Mouse (Mus musculus) frontal cortex, adult 2 months (tissue): ENCODE results near the gene Ankrd52. TPM values are rescaled to one million over a fixed set of nuclear protein-coding genes. Genes with fewer than 3 reads are reported as not detected.

Experiments used
- DNase-seq, 2 experiments: peaks; one replicate each; pipeline ENCODE4 v3.0.0; 2022; ENCODE audit warnings: low spot score in 1 of 2; ENCODE audit errors: extremely low spot score in 1 of 2
- polyA plus RNA-seq: library from polyadenylated mRNA; depleted of rRNA; stranded (reverse); fragments of >200 nt; gene quantifications from 2 replicates; pipeline ENCODE4 v1.2.3, GENCODE M21; 2012

Gene Ankrd52
- polyA plus RNA-seq, 1 experiment: 32.6 TPM

DNA sequence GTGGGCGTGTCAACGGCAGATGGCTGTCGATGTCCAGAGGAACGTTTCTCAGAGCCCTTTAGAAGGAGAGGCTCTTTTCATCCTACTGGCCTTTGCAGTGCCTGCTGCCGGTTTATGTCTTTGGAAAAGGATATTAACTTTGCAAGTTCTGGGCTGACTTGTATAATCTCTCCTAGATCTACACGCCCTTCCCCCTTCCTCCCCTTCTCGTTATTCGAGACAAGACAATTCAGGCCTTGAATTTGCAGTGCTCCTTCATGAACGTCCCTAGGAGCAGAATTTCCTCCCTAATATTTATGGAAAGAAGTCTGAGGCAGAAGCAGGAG, 7.7 kb upstream of the Ankrd52 start:
- no peak for DNase-seq

- no peak for DNase-seq
Observed at GRCm38 (mm10) chr10:128369599-128369998, 7.3 kb upstream of the Ankrd52 start.

DNA sequence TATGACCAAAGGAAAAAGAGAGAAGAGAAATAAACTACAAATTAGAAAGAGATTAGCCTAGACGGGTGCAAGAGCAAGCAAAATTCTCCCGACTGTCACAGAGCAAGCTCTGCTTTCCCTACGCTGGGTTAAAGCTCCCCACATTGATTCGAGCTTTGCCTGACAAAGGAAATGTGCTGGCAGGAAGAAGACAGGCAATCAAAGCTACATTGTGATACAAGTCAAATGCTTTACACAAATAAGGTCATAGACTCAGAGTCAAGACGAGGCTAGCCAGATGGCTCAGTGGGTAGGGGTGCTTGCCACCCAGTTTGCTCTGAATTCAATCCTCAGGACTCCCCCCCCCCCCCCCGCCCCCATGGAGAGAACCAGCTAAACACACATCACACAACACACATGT, 6.9 kb upstream of the Ankrd52 start:
- no peak for DNase-seq

GRCm38 (mm10) chr10:128370601-128371000, 6.3 kb upstream of the Ankrd52 start:
- no peak for DNase-seq

- DNase-seq: no peak
Observed at GRCm38 (mm10) chr10:128372142-128372541, 4.8 kb upstream of the Ankrd52 start.

GRCm38 (mm10) chr10:128372989-128373748, 3.7 kb upstream of the Ankrd52 start:
- DNase-seq: no peak

DNA sequence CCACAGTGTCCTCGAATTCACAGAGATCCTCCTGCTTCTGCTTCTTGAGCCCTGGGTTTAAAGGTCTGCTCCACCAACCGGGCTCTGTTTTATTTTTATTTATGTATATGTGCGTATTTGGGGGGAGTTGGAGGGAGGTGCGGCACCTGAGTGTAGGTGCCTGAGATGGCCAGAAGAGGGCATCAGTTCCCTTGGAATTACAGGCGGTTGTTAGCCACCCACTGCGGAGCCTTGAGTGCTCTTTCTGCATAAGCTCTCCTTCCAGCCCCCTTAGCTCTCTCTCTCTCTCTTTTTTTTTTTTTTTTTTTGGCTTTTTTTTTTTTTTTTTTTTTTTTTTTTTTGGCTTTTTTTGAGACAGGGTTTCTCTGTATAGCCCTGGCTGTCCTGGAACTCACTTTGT, 2.5 kb upstream of the Ankrd52 start:
- DNase-seq: no peak

DNA sequence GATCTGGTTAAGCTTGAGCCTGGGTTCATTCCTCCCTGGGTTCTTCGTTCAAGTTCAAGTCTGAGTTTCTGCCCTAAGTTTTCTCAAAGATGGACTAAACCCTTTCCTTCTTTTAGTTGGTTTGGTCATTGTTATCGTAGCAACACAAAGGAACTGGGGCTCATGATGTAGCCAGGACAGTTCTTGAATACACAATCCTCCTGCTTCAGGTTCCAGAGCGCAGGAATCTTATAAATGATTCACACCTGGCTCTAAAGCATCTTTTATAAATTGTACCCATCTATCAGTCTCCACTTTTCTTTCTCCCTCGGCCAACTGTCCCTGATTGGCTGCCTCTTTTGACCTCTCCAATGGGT, 838 bp upstream of the Ankrd52 start:
- no peak for DNase-seq

- peak in 1 of 2 experiments; percentile 45 for DNase-seq
Observed at GRCm38 (mm10) chr10:128377222-128377939, 466 bp downstream of the Ankrd52 start.

DNA sequence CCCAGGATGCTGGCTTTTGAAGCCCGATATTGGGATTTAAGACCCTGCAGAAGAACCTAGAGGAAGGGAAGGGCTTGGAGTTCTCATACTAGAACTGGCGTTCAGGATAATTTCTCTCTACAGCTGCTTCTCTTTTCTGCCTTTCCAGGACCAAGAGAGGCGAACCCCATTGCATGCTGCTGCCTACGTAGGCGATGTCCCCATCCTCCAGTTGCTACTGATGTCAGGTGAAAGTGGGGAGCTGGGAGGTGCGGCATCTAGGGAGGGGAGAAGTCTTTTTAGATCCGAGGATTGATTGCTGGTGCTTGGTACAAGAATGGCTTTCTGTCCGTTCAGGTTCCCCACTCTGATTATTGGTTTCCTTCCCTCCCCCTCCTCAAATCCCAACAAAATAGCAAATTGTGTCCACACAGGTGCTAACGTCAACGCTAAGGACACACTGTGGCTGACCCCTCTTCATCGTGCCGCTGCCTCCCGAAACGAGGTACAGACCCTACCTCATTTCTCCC, 1.1 kb downstream of the Ankrd52 start:
- DNase-seq: peak in 1 of 2 experiments; percentile 42

GRCm38 (mm10) chr10:128378462-128378861, 1.5 kb downstream of the Ankrd52 start:
- peak in 1 of 2 experiments; percentile 54 for DNase-seq

- DNase-seq: no peak
Observed at GRCm38 (mm10) chr10:128379260-128379659, 2.3 kb downstream of the Ankrd52 start.

DNA sequence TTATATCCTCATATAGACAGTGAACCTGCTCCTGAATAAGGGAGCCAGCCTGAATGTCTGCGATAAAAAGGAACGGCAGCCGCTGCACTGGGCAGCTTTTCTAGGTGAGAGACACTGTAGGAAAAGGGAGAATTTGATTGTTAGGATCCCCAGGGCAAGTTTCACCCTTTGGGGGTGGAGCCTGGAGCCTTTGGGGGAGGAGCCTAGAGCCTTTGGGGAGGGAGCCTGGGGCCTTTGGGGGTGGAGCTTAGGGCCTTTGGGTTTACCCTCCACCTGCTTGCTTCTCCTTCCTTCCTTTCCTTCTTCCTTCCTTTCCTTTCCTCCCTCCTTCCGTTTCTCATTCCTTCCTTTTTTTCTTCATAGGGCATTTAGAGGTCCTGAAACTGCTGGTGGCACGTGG, 3.6 kb downstream of the Ankrd52 start:
- DNase-seq: no peak

DNA sequence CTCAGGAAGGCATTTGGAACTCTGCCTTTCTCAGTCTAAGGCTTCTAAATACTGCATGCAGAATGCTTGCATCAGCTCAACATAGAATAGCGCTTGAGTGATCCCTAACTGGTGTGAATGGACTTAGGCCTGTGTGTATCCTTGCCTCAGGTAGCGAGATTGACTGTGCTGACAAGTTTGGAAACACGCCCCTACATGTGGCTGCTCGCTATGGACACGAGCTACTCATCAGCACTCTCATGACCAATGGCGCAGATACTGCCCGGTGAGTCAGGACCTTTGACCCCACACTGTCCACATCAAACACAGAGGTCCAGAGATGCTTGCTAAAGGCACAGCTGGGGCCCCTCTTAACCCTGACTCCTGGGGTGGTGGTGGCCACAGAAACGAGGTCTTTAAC, 5.6 kb downstream of the Ankrd52 start:
- no peak for DNase-seq

DNA sequence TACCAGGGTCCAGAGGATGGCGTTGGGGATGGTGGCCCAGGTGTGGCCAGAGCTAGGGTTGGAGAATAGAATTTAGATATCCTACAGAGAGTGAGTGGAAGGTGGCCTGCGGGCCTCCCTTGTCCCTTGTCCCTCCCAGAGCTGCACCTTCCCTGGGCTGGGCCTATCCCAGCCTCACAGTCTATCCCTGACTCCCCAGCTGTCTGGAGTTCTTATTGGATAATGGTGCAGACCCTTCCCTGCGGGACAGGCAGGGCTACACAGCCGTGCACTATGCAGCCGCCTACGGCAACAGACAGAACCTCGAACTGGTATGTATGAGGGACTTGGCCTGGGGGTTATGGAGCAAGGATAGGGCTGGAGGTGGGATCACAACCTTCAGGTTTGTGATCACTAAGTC, 9.0 kb downstream of the Ankrd52 start:
- no peak for DNase-seq

DNA sequence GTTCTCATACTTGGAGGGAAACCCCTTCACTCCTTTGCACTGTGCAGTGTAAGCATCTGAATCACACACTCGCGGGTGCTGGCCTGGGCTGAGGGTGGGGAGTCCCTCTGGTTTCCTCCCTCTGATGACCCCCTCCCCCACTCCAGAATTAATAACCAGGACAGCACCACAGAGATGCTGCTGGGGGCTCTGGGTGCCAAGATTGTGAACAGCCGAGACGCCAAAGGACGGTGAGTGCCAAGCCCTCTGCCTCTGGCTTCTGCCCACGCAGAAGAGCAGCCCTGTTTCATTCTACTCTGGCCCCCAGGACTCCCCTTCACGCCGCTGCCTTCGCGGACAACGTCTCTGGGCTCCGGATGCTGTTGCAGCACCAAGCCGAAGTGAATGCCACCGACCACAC, 12.0 kb downstream of the Ankrd52 start:
- DNase-seq: no peak

GRCm38 (mm10) chr10:128389570-128389969, 12.7 kb downstream of the Ankrd52 start:
- DNase-seq: no peak

DNA sequence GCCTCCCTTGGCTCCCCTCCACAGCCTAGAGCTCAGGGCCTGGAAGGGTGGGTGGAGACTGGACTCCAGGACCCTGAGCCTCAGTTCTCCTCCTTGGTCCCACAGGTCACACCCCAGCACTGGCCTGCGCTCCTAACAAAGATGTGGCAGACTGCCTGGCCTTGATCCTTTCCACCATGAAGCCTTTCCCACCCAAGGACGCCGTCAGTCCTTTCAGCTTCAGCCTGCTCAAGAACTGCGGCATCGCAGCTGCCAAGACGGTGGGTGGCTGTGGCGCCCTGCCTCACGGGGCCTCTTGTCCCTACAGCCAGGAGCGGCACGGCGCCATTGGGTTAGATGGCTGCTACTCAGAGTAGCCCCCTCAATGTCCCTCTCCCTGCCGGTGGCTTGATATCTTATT, 13.5 kb downstream of the Ankrd52 start:
- DNase-seq: no peak

- no peak for DNase-seq
Observed at GRCm38 (mm10) chr10:128391850-128392249, 14.9 kb downstream of the Ankrd52 start.

GRCm38 (mm10) chr10:128396017-128396673, 19.2 kb downstream of the Ankrd52 start:
- no peak for DNase-seq

DNA sequence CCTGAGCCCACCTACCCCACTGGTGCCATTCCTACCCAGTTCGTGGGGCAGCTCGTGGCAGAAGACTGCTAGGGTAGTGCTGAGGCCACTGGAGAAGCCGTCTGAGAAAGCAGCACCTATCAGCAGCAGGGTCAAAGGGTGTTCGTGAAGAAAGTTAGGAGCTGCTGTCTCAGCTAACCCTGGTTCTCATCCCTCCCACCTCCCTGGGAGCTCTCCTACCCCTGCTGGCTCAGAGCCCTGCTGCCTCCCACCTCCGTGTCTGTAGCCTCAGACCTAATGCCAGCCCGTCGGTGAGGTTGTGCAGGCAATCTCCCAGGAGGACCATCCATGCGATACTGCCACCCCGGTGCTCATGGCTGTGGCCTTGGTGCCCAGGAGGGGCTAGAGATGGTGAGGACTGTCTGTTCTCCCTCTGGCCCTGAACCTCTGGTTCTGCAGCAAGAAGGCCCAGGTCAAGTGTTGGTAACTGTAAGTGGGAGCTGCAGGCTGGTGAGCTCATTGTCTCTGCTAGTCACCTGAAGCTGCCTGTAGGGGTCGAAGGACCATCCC, 19.9 kb downstream of the Ankrd52 start:
- no peak for DNase-seq
